Mouse (Mus musculus) neural tube, embryonic 14.5 days (tissue): ENCODE data around the gene Shcbp1l. TPM values are rescaled to one million over a fixed set of nuclear protein-coding genes. Genes with fewer than 3 reads are reported as not detected.
"Not testable (repeated sequence)": the region's sequence is repeated elsewhere in the genome, so short reads cannot be mapped to it uniquely, and the experiment has no call there.

Source experiments
- ATAC-seq: fragments of 200-750 bp; cut with Nextera tagmentation; 2 replicates; pipeline ENCODE4 v1.8.0; 2017; ENCODE audit warnings: low read depth, mild to moderate bottlenecking, moderate TSS enrichment, moderate library complexity
- H3K27ac ChIP-seq: fragments of 300-500 bp; sonication (generic); 2 replicates; pipeline ENCODE4 v1.5.1; 2014; ENCODE audit warnings: low read depth, mild to moderate bottlenecking, control low read depth, low read length, moderate library complexity, mixed read lengths
- H3K27me3 ChIP-seq: fragments of 300-500 bp; sonication (generic); 2 replicates; pipeline ENCODE4 v1.6.1; 2014; ENCODE audit warnings: low read length; ENCODE audit not compliant: control insufficient read depth, insufficient read depth
- H3K36me3 ChIP-seq: fragments of 300-500 bp; sonication (generic); 2 replicates; pipeline ENCODE4 v1.6.1; 2014; ENCODE audit warnings: low read length, mixed read lengths; ENCODE audit not compliant: control insufficient read depth, insufficient read depth
- H3K4me1 ChIP-seq: fragments of 300-500 bp; sonication (generic); 2 replicates; pipeline ENCODE4 v1.6.1; 2014; ENCODE audit warnings: low read length; ENCODE audit not compliant: control insufficient read depth, insufficient read depth
- H3K4me2 ChIP-seq: fragments of 300-500 bp; sonication (generic); 2 replicates; pipeline ENCODE4 v1.6.1; 2014; ENCODE audit warnings: mild to moderate bottlenecking, low read depth, low read length, control low read depth
- H3K4me3 ChIP-seq: fragments of 300-500 bp; sonication (generic); 2 replicates; pipeline ENCODE4 v1.5.1; 2014; ENCODE audit warnings: low read depth, low read length, control low read depth, mixed read lengths
- H3K9ac ChIP-seq: fragments of 300-500 bp; sonication (generic); replicated peaks from 2 replicates; pipeline ENCODE4 v1.6.1; 2014; ENCODE audit warnings: low read depth, mild to moderate bottlenecking, control low read depth, low read length, mixed read lengths
- H3K9me3 ChIP-seq: fragments of 300-500 bp; sonication (generic); 2 replicates; pipeline ENCODE4 v1.6.1; 2016; ENCODE audit warnings: low read length; ENCODE audit not compliant: control insufficient read depth
- WGBS: fragments of 180-500 bp; shearing (Covaris S2); extraction: QIAGEN DNeasy Blood & Tissue Kit; methylation state at CpG from one replicate; pipeline ENCODE4 v1.1.7; 2014; 5-methylcytosine and 5-hydroxymethylcytosine counted together
- polyA plus RNA-seq: library from polyadenylated mRNA; unstranded; fragments of >200 nt; fragmentation: Nextera tagmentation; extraction: Ambion mirVana; gene quantifications from 2 replicates; pipeline ENCODE4 v1.2.1, GENCODE M21; 2014

Shcbp1l gene
- polyA plus RNA-seq, 1 experiment from 2014 or later: 1.1 TPM

GRCm38 (mm10) chr1:153479296-153479695 lies 54.3 kb downstream of the Shcbp1l start:
- Histone ChIP-seq H3K36me3 (peaks cover 48% of the 10 kb centered on the region), H3K4me3 (no peak overlapping the region), H3K9ac (no peak overlapping the region), H3K27me3 (no peaks in the 10 kb centered on the region), H3K27ac (no peak overlapping the region), H3K4me2 (no peak overlapping the region), H3K4me1 (0 out of 2 replicates have a peak, but pooled peaks cover 2% of the 10 kb centered on the region), H3K9me3 (no peaks in the 10 kb centered on the region)
- no peak for ATAC-seq
- WGBS: 71% methylated on average over 1 of the region's 1 CpGs

- ATAC-seq: 0 out of 2 replicates have a peak, but pooled peaks have one; percentile 32
- Histone ChIP-seq H3K27me3 (no peaks in the 10 kb centered on the region), H3K4me1 (peaks cover 14% of the 10 kb centered on the region), H3K4me2 (no peak overlapping the region), H3K9me3 (no peaks in the 10 kb centered on the region), H3K4me3 (no peak overlapping the region), H3K27ac (no peak overlapping the region), H3K9ac (no peak overlapping the region), H3K36me3 (peaks cover 39% of the 10 kb centered on the region)
- WGBS: 53% methylated on average over 1 of the region's 1 CpGs
These were observed 55.5 kb downstream of the Shcbp1l start for GRCm38 (mm10) chr1:153480386-153481024.

GRCm38 (mm10) chr1:153481025-153481412 lies 56.1 kb downstream of the Shcbp1l start:
- no peak overlapping the region for H3K4me2 ChIP-seq
- H3K4me1 ChIP-seq: peaks cover 18% of the 10 kb centered on the region
- H3K9ac ChIP-seq: no peak overlapping the region
- no peak overlapping the region for H3K27ac ChIP-seq
- no peaks in the 10 kb centered on the region for H3K9me3 ChIP-seq
- 65% methylated on average over 1 of the region's 1 CpGs for WGBS
- ATAC-seq: 0 out of 2 replicates have a peak, but pooled peaks have one; percentile 10
- peaks cover 38% of the 10 kb centered on the region for H3K36me3 ChIP-seq
- no peaks in the 10 kb centered on the region for H3K27me3 ChIP-seq
- H3K4me3 ChIP-seq: no peak overlapping the region

- no peaks in the 10 kb centered on the region for H3K9me3 ChIP-seq
- ATAC-seq: no peak
- H3K36me3 ChIP-seq: peaks cover 7% of the 10 kb centered on the region; the same call in 1 of the 2 replicates
- WGBS: 42% methylated on average over 2 of the region's 2 CpGs
- H3K27ac ChIP-seq: no peak overlapping the region
- H3K9ac ChIP-seq: no peak overlapping the region
- peak overlapping the region; percentile 99 for H3K4me3 ChIP-seq
- H3K4me1 ChIP-seq: peaks cover 20% of the 10 kb centered on the region
- peak overlapping the region; percentile 67 for H3K4me2 ChIP-seq
- H3K27me3 ChIP-seq: no peaks in the 10 kb centered on the region
These were observed 60.3 kb downstream of the Shcbp1l start for GRCm38 (mm10) chr1:153485201-153485796.

- 7% methylated on average over 6 of the region's 6 CpGs for WGBS
- peak overlapping the region; percentile 99 for H3K4me3 ChIP-seq
These were observed 61.2 kb downstream of the Shcbp1l start for GRCm38 (mm10) chr1:153486120-153486519.

GRCm38 (mm10) chr1:153486767-153487499 lies 62.0 kb downstream of the Shcbp1l start:
- Histone ChIP-seq H3K9me3 (no peaks in the 10 kb centered on the region), H3K4me3 (peak overlapping the region; percentile 99), H3K36me3 (no peaks in the 10 kb centered on the region), H3K27me3 (no peaks in the 10 kb centered on the region), H3K9ac (peak overlapping the region; percentile 98), H3K4me2 (peak overlapping the region; percentile 67), H3K27ac (peak overlapping the region; percentile 93), H3K4me1 (peaks cover 20% of the 10 kb centered on the region)
- under 1% methylated on average over 63 of the region's 64 CpGs for WGBS
- ATAC-seq: peak; percentile 88

More at GRCm38 (mm10) chr1:153486120-153486519, 61.2 kb downstream of the Shcbp1l start:
- peak overlapping the region; percentile 98 for H3K9ac ChIP-seq
- not testable (repeated sequence) for H3K9me3 ChIP-seq, H3K36me3 ChIP-seq, H3K27ac ChIP-seq, ATAC-seq, H3K27me3 ChIP-seq
- H3K4me2 ChIP-seq: peak overlapping the region; percentile 67
- H3K4me1 ChIP-seq: peaks cover 20% of the 10 kb centered on the region

- peak within 1 kb of the TSS; percentile 93 for H3K27ac ChIP-seq
- WGBS: 0% methylated on average over 35 of the region's 35 CpGs
- H3K4me1 ChIP-seq: peaks cover 20% of the 10 kb centered on the region
- H3K9ac ChIP-seq: peak within 1 kb of the TSS; percentile 98
- peak within 1 kb of the TSS; percentile 99 for H3K4me3 ChIP-seq
- H3K9me3 ChIP-seq: no peaks in the 10 kb centered on the region
- ATAC-seq: peak; percentile 90
- H3K27me3 ChIP-seq: no peaks in the 10 kb centered on the region
- H3K4me2 ChIP-seq: peak within 1 kb of the TSS; percentile 67
- no peaks in the 10 kb centered on the region for H3K36me3 ChIP-seq
These were observed 62.5 kb downstream of the Shcbp1l start, which contains the start of gene Dhx9 for GRCm38 (mm10) chr1:153487500-153487879. TSS of gene Dhx9 (minus strand) at chr1:153487660.

- Histone ChIP-seq H3K4me1 (peaks cover 18% of the 10 kb centered on the region), H3K4me2 (no peak overlapping the region), H3K36me3 (no peaks in the 10 kb centered on the region), H3K4me3 (no peak overlapping the region), H3K27ac (no peak overlapping the region), H3K9me3 (no peaks in the 10 kb centered on the region), H3K27me3 (no peaks in the 10 kb centered on the region), H3K9ac (no peak overlapping the region)
- no peak for ATAC-seq
- WGBS: 52% methylated on average over 7 of the region's 7 CpGs
These were observed 64.2 kb downstream of the Shcbp1l start for GRCm38 (mm10) chr1:153489132-153489531.

GRCm38 (mm10) chr1:153489540-153489939 lies 64.6 kb downstream of the Shcbp1l start:
- ATAC-seq: no peak
- no peaks in the 10 kb centered on the region for H3K9me3 ChIP-seq
- 53% methylated on average over 2 of the region's 2 CpGs for WGBS
- H3K4me3 ChIP-seq: no peak overlapping the region
- H3K36me3 ChIP-seq: no peaks in the 10 kb centered on the region
- H3K4me1 ChIP-seq: peaks cover 16% of the 10 kb centered on the region
- H3K27ac ChIP-seq: no peak overlapping the region
- H3K27me3 ChIP-seq: no peaks in the 10 kb centered on the region
- H3K4me2 ChIP-seq: no peak overlapping the region
- H3K9ac ChIP-seq: no peak overlapping the region
